10 mouse cellular contexts compared by ENCODE assay signal in the genomic region with DNA sequence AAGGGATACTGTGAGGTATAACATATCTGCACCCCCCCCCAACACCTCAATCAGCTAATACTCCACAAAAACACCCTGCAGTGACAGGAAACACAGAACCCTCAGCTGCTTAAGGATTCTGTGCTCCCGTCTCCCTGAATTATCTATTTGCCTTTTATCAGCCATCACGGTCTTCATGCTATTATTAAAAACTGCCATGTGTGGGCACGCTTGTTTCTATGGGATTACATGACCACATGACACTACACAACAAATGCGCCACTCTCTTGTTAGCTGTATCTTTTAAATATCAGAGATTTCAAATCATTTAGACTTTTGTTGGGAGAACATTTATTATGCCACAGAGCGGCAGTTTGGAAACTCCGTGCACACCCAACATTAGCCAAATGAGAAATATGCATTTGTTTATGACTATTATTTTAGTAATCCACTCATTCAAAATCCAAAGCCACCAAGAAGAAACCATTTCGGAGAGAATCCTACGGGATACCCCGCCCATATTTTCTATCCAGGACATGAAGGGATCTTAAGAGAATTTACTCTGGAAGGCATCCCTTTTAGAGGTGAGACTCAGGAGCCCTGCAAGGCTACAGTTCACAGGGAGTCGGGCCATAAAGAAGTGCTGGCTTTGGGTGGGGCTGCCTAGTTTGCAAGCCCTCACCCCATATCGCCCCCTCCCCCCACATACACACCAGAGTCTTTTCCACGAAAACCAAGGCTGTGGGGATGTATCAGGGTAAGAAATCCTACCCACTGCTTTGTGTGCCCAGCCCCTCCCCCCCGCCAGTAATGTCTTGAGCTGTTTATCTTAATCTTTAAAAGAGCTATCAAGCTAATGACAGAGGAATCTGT.
DNase-seq lines count a peak whose midpoint lies in the region; ATAC-seq and TF ChIP-seq lines count a peak whose summit lies in the region.
"Had no signal": no experiment of that assay in that cellular context is flagged by ENCODE, and none has a peak within 500 bp of the region (broad histone marks: within the 10 kb centered on the region; RNA-seq: fewer than 3 reads in every experiment).

No protein-coding gene starts in this region.

- no peak for TF ChIP-seq POLR2A in olfactory bulb, adult 2 months (IDR thresholded peaks at IDR 0.05; ENCODE audit: insufficient read depth, low read depth, low read length)

- 70% methylated on average over 13 of the region's 13 CpGs for WGBS in embryonic facial prominence, embryonic 10.5 days
- WGBS in hindbrain, embryonic 14.5 days = 40% methylated on average over 13 of the region's 13 CpGs
- 38% methylated on average over 13 of the region's 13 CpGs for WGBS in olfactory bulb, adult 2 months
- 64% methylated on average over 13 of the region's 13 CpGs for WGBS in intestine, embryonic 15.5 days

- no peaks in the 10 kb centered on the region for H3K9me3 ChIP-seq in embryonic facial prominence, embryonic 10.5 days
- H3K9me3 ChIP-seq in hindbrain, embryonic 14.5 days (ENCODE audit: control insufficient read depth, low read length) = no peaks in the 10 kb centered on the region
- H3K9me3 ChIP-seq in intestine, embryonic 15.5 days = no peaks in the 10 kb centered on the region
- H3K9me3 ChIP-seq: limb, embryonic 12.5 days had no signal

- H3K4me3 ChIP-seq in layer of hippocampus, adult 2 months = peak overlapping the region; percentile 55
- peak overlapping the region; percentile 50; the same call in 1 of the 2 replicates for H3K4me3 ChIP-seq in embryonic facial prominence, embryonic 10.5 days
- H3K4me3 ChIP-seq in hindbrain, embryonic 14.5 days (replicated peaks; ENCODE audit: low read length) = peak overlapping the region; percentile 48
- H3K4me3 ChIP-seq in olfactory bulb, adult 2 months (ENCODE audit: insufficient read depth, low read depth, low read length) = peak overlapping the region; percentile 33
- no peak overlapping the region for H3K4me3 ChIP-seq in intestine, embryonic 15.5 days (replicated peaks)

- no peak for TF ChIP-seq CTCF in layer of hippocampus, adult 2 months (conservative IDR thresholded peaks at IDR 0.05)
- TF ChIP-seq CTCF in olfactory bulb, adult 2 months (IDR thresholded peaks at IDR 0.05; ENCODE audit: insufficient read depth, low read depth, low read length) = no peak

- H3K27me3 ChIP-seq in embryonic facial prominence, embryonic 10.5 days (replicated peaks; ENCODE audit: low read depth, poor library complexity, severe bottlenecking) = 0 out of 2 replicates have a peak, but pooled peaks cover 5% of the 10 kb centered on the region
- no peaks in the 10 kb centered on the region for H3K27me3 ChIP-seq in hindbrain, embryonic 14.5 days (ENCODE audit: control insufficient read depth, insufficient read depth, low read length)
- no peaks in the 10 kb centered on the region for H3K27me3 ChIP-seq in intestine, embryonic 15.5 days (replicated peaks)

- peaks cover 18% of the 10 kb centered on the region for H3K4me1 ChIP-seq in embryonic facial prominence, embryonic 10.5 days
- peaks cover 10% of the 10 kb centered on the region for H3K4me1 ChIP-seq in hindbrain, embryonic 14.5 days (replicated peaks; ENCODE audit: control insufficient read depth, insufficient read depth, low read length)
- peaks cover 10% of the 10 kb centered on the region for H3K4me1 ChIP-seq in olfactory bulb, adult 2 months (ENCODE audit: control insufficient read depth, insufficient read depth, low read length)
- H3K4me1 ChIP-seq in intestine, embryonic 15.5 days (replicated peaks) = peaks cover 6% of the 10 kb centered on the region; the same call in 1 of the 2 replicates

- H3K4me2 ChIP-seq in hindbrain, embryonic 14.5 days (replicated peaks) = peak overlapping the region; percentile 63
- H3K4me2 ChIP-seq in intestine, embryonic 15.5 days (replicated peaks) = no peak overlapping the region

- no peak for DNase-seq in layer of hippocampus, adult 2 months (ENCODE audit: low spot score in 2 of 2)
- no peak for DNase-seq in layer of hippocampus, adult 11-12 months (ENCODE audit: low spot score)
- DNase-seq in embryonic facial prominence, embryonic 10.5 days (ENCODE audit: low spot score) = peak; percentile 13
- DNase-seq in hindbrain, embryonic 14.5 days (ENCODE audit: low spot score) = peak; percentile 37
- no peak for DNase-seq in spleen, postnatal 36 days (ENCODE audit: low spot score in 2 of 2)
- DNase-seq: kidney, postnatal 25 days had no signal

- peak overlapping the region; percentile 77 for H3K9ac ChIP-seq in hindbrain, embryonic 14.5 days
- no peak overlapping the region for H3K9ac ChIP-seq in intestine, embryonic 15.5 days
- H3K9ac ChIP-seq: limb, embryonic 12.5 days had no signal

- H3K36me3 ChIP-seq in embryonic facial prominence, embryonic 10.5 days (replicated peaks) = no peaks in the 10 kb centered on the region
- H3K36me3 ChIP-seq in hindbrain, embryonic 14.5 days (replicated peaks; ENCODE audit: control insufficient read depth, insufficient read depth) = no peaks in the 10 kb centered on the region
- no peaks in the 10 kb centered on the region for H3K36me3 ChIP-seq in intestine, embryonic 15.5 days
- H3K36me3 ChIP-seq: limb, embryonic 12.5 days had no signal

- no peak for ATAC-seq in hindbrain, embryonic 14.5 days (ENCODE audit: low FRiP score)
- ATAC-seq in intestine, embryonic 15.5 days = no peak
- no peak for ATAC-seq in megakaryocyte progenitor cell, adult 5-6 weeks (replicated peaks; ENCODE audit: poor library complexity)

- H3K27ac ChIP-seq in layer of hippocampus, adult 2 months = peak overlapping the region; percentile 77
- H3K27ac ChIP-seq in embryonic facial prominence, embryonic 10.5 days (replicated peaks) = no peak overlapping the region
- peak overlapping the region; percentile 92 for H3K27ac ChIP-seq in hindbrain, embryonic 14.5 days
- no peak overlapping the region for H3K27ac ChIP-seq in olfactory bulb, adult 2 months (ENCODE audit: insufficient read depth, low read depth, low read length)
- no peak overlapping the region for H3K27ac ChIP-seq in intestine, embryonic 15.5 days
- H3K27ac ChIP-seq: limb, embryonic 12.5 days had no signal

Comparison
In these comparisons a context has a peak if more than half of its experiments do, and no peak if none do; other contexts are left out.
1. DNase-seq: peak in embryonic facial prominence, embryonic 10.5 days (single experiment) and hindbrain, embryonic 14.5 days (single experiment); none in layer of hippocampus, adult 2 months (0 of 2), layer of hippocampus, adult 11-12 months (single experiment) and spleen, postnatal 36 days (0 of 2).
2. H3K27ac ChIP-seq: peak in layer of hippocampus, adult 2 months (single experiment) and hindbrain, embryonic 14.5 days (single experiment); none in embryonic facial prominence, embryonic 10.5 days (single experiment), olfactory bulb, adult 2 months (single experiment) and intestine, embryonic 15.5 days (single experiment).